Mouse (Mus musculus): ENCODE measurements around the gene Arpc5. TPM values are rescaled to one million over a fixed set of nuclear protein-coding genes. Genes with fewer than 3 reads are reported as not detected.

Gene Arpc5
- polyA plus RNA-seq, 1 experiment from 2014 or later, result 380 TPM

- peaks cover 12% of the 10 kb centered on the region for H3K4me1 ChIP-seq (ENCODE audit: control insufficient read depth, insufficient read depth, low read length)
- H3K4me3 ChIP-seq (ENCODE audit: low read depth, low read length), result no peak overlapping the region
- no peak overlapping the region for H3K4me2 ChIP-seq (ENCODE audit: low read length)
- no peaks in the 10 kb centered on the region for H3K27me3 ChIP-seq (ENCODE audit: control insufficient read depth, insufficient read depth, low read depth, low read length)
- no peaks in the 10 kb centered on the region; the same call in 1 of the 2 replicates for H3K9me3 ChIP-seq (replicated peaks; ENCODE audit: control insufficient read depth, low read length, poor library complexity, severe bottlenecking)
- ATAC-seq, result no peak
- H3K9ac ChIP-seq (ENCODE audit: low read depth, low read length), result no peak overlapping the region
- 82% methylated on average over 6 of the region's 6 CpGs for WGBS
- no peaks in the 10 kb centered on the region for H3K36me3 ChIP-seq (ENCODE audit: control insufficient read depth, insufficient read depth, low read length)
- no peak overlapping the region for H3K27ac ChIP-seq (ENCODE audit: low read length)
Observed at GRCm38 (mm10) chr1:152819558-152819957, 53.2 kb downstream of the Arpc5 start.

- H3K36me3 ChIP-seq (ENCODE audit: control insufficient read depth, insufficient read depth, low read length), result no peaks in the 10 kb centered on the region
- no peak overlapping the region for H3K4me2 ChIP-seq (ENCODE audit: low read length)
- WGBS, result 76% methylated on average over 7 of the region's 7 CpGs
- H3K9me3 ChIP-seq (replicated peaks; ENCODE audit: control insufficient read depth, low read length, poor library complexity, severe bottlenecking), result no peaks in the 10 kb centered on the region; the same call in 1 of the 2 replicates
- no peak for ATAC-seq
- H3K9ac ChIP-seq (ENCODE audit: low read depth, low read length), result no peak overlapping the region
- H3K4me1 ChIP-seq (ENCODE audit: control insufficient read depth, insufficient read depth, low read length), result peaks cover 12% of the 10 kb centered on the region
- no peaks in the 10 kb centered on the region for H3K27me3 ChIP-seq (ENCODE audit: control insufficient read depth, insufficient read depth, low read depth, low read length)
- no peak overlapping the region for H3K4me3 ChIP-seq (ENCODE audit: low read depth, low read length)
- H3K27ac ChIP-seq (ENCODE audit: low read length), result no peak overlapping the region
Observed at GRCm38 (mm10) chr1:152820911-152821695, 54.8 kb downstream of the Arpc5 start.

- Histone ChIP-seq H3K9ac (ENCODE audit: low read depth, low read length) (no peak overlapping the region), H3K27me3 (ENCODE audit: control insufficient read depth, insufficient read depth, low read depth, low read length) (no peaks in the 10 kb centered on the region), H3K36me3 (ENCODE audit: control insufficient read depth, insufficient read depth, low read length) (no peaks in the 10 kb centered on the region), H3K4me1 (ENCODE audit: control insufficient read depth, insufficient read depth, low read length) (peaks cover 12% of the 10 kb centered on the region), H3K9me3 (replicated peaks; ENCODE audit: control insufficient read depth, low read length, poor library complexity, severe bottlenecking) (no peaks in the 10 kb centered on the region; the same call in 1 of the 2 replicates), H3K4me3 (ENCODE audit: low read depth, low read length) (no peak overlapping the region), H3K4me2 (ENCODE audit: low read length) (no peak overlapping the region), H3K27ac (ENCODE audit: low read length) (no peak overlapping the region)
- WGBS, result 87% methylated on average over 4 of the region's 4 CpGs
- no peak for ATAC-seq
Observed at GRCm38 (mm10) chr1:152821746-152822145, 55.4 kb downstream of the Arpc5 start.

GRCm38 (mm10) chr1:152824206-152824605 is 57.9 kb downstream of the Arpc5 start:
- H3K36me3 ChIP-seq (ENCODE audit: control insufficient read depth, insufficient read depth, low read length), result no peaks in the 10 kb centered on the region
- WGBS, result 74% methylated on average over 9 of the region's 9 CpGs

More at GRCm38 (mm10) chr1:152824206-152824605, 57.9 kb downstream of the Arpc5 start:
- ATAC-seq, result no peak
- Histone ChIP-seq H3K4me1 (ENCODE audit: control insufficient read depth, insufficient read depth, low read length) (no peaks in the 10 kb centered on the region), H3K4me2 (ENCODE audit: low read length) (no peak overlapping the region), H3K27me3 (ENCODE audit: control insufficient read depth, insufficient read depth, low read depth, low read length) (no peaks in the 10 kb centered on the region), H3K9me3 (replicated peaks; ENCODE audit: control insufficient read depth, low read length, poor library complexity, severe bottlenecking) (no peaks in the 10 kb centered on the region; the same call in 1 of the 2 replicates), H3K4me3 (ENCODE audit: low read depth, low read length) (no peak overlapping the region), H3K9ac (ENCODE audit: low read depth, low read length) (no peak overlapping the region), H3K27ac (ENCODE audit: low read length) (no peak overlapping the region)

Other genes with a start within 250 kb of the Arpc5 start
- gene Apobec4, start 16.0 kb upstream of the Arpc5 start, polyA plus RNA-seq (2015; fragmentation: Nextera tagmentation; extraction: Ambion mirVana), result not detected in 2 replicates
- 13.3 and 13.9 TPM in 2 replicates for gene Rgl1, start 191 bp upstream of the Arpc5 start, polyA plus RNA-seq (2015; fragmentation: Nextera tagmentation; extraction: Ambion mirVana)
- 1.9 and 2.3 TPM in 2 replicates for gene Ncf2, start 33.7 kb downstream of the Arpc5 start, polyA plus RNA-seq (2015; fragmentation: Nextera tagmentation; extraction: Ambion mirVana)
- 32.1 and 33.9 TPM in 2 replicates for gene Smg7, start 136.1 kb downstream of the Arpc5 start, polyA plus RNA-seq (2015; fragmentation: Nextera tagmentation; extraction: Ambion mirVana)
- 92.9 and 95.8 TPM in 2 replicates for gene Nmnat2, start 188.5 kb downstream of the Arpc5 start, polyA plus RNA-seq (2015; fragmentation: Nextera tagmentation; extraction: Ambion mirVana)